Mouse (Mus musculus) hindbrain, embryonic 14.5 days (tissue): ENCODE measurements at regions not wholly inside any gene's neighbourhood (a gene's known extent, or its start where the extent isn't known, plus 50 kb on each side); places are given as distances from the start of the nearest gene placed in this dataset.

Experiments used
- ATAC-seq: fragments of 200-750 bp; cut with Nextera tagmentation; 2 replicates; pipeline ENCODE4 v1.8.0; 2017; ENCODE audit warnings: moderate number of reproducible peaks, mild to moderate bottlenecking, moderate TSS enrichment, moderate library complexity; ENCODE audit not compliant: low FRiP score
- DNase-seq: peaks from one replicate; pipeline ENCODE4 v3.0.0-alpha.2; 2015; ENCODE audit warnings: low spot score
- H3K27ac ChIP-seq: fragments of 300-500 bp; sonication (generic); 2 replicates; pipeline ENCODE4 v1.5.1; 2014; ENCODE audit warnings: mild to moderate bottlenecking, moderate library complexity
- H3K27me3 ChIP-seq: fragments of 300-500 bp; sonication (generic); 2 replicates; pipeline ENCODE4 v1.6.1; 2014; ENCODE audit warnings: mild to moderate bottlenecking, low read length, mixed read lengths; ENCODE audit not compliant: control insufficient read depth, insufficient read depth
- H3K36me3 ChIP-seq: fragments of 300-500 bp; sonication (generic); replicated peaks from 2 replicates; pipeline ENCODE4 v1.6.1; 2014; ENCODE audit not compliant: control insufficient read depth, insufficient read depth
- H3K4me1 ChIP-seq: fragments of 300-500 bp; sonication (generic); replicated peaks from 2 replicates; pipeline ENCODE4 v1.6.1; 2014; ENCODE audit warnings: antibody characterized with exemption, low read length, mixed read lengths; ENCODE audit not compliant: control insufficient read depth, insufficient read depth
- H3K4me2 ChIP-seq: fragments of 300-500 bp; sonication (generic); replicated peaks from 2 replicates; pipeline ENCODE4 v1.6.1; 2014; ENCODE audit warnings: mild to moderate bottlenecking, moderate library complexity
- H3K4me3 ChIP-seq: fragments of 300-500 bp; sonication (generic); replicated peaks from 2 replicates; pipeline ENCODE4 v1.5.1; 2014; ENCODE audit warnings: mild to moderate bottlenecking, low read length
- H3K9ac ChIP-seq: fragments of 300-500 bp; sonication (generic); 2 replicates; pipeline ENCODE4 v1.6.1; 2014
- H3K9me3 ChIP-seq: fragments of 300-500 bp; sonication (generic); 2 replicates; pipeline ENCODE4 v1.6.1; 2016; ENCODE audit warnings: low read length; ENCODE audit not compliant: control insufficient read depth
- WGBS: fragments of 180-500 bp; shearing (Covaris S2); extraction: QIAGEN DNeasy Blood & Tissue Kit; methylation state at CpG from one replicate; pipeline ENCODE4 v1.1.7; 2014; 5-methylcytosine and 5-hydroxymethylcytosine counted together

GRCm38 (mm10) chr16:92915651-92916050 lies 89.7 kb upstream of the Runx1 start:
- H3K4me3 ChIP-seq, result no peak overlapping the region
- 66% methylated on average over 6 of the region's 6 CpGs for WGBS
- no peaks in the 10 kb centered on the region for H3K36me3 ChIP-seq
- ATAC-seq (no peak), DNase-seq (no peak)
- H3K27ac ChIP-seq, result no peak overlapping the region
- H3K4me1 ChIP-seq, result no peaks in the 10 kb centered on the region
- H3K9ac ChIP-seq, result no peak overlapping the region
- H3K4me2 ChIP-seq, result no peak overlapping the region
- H3K27me3 ChIP-seq, result no peaks in the 10 kb centered on the region
- H3K9me3 ChIP-seq, result no peaks in the 10 kb centered on the region

- 89% methylated on average over 4 of the region's 4 CpGs for WGBS
- H3K9ac ChIP-seq, result no peak overlapping the region
These were observed 80.9 kb upstream of the Runx1 start for GRCm38 (mm10) chr16:92906873-92907272.

GRCm38 (mm10) chr16:92905626-92906025 lies 79.7 kb upstream of the Runx1 start:
- H3K4me1 ChIP-seq, result 0 out of 2 replicates have a peak, but pooled peaks cover 4% of the 10 kb centered on the region
- no peak overlapping the region for H3K27ac ChIP-seq
- H3K27me3 ChIP-seq, result no peaks in the 10 kb centered on the region
- no peak for DNase-seq
- WGBS, result 94% methylated on average over 6 of the region's 6 CpGs
- H3K4me3 ChIP-seq, result no peak overlapping the region
- no peak for ATAC-seq
- H3K9me3 ChIP-seq, result no peaks in the 10 kb centered on the region
- no peak overlapping the region for H3K4me2 ChIP-seq
- no peaks in the 10 kb centered on the region for H3K36me3 ChIP-seq
- no peak overlapping the region for H3K9ac ChIP-seq

More at GRCm38 (mm10) chr16:92906873-92907272, 80.9 kb upstream of the Runx1 start:
- DNase-seq, result no peak
- Histone ChIP-seq H3K36me3 (no peaks in the 10 kb centered on the region), H3K9me3 (no peaks in the 10 kb centered on the region), H3K4me2 (no peak overlapping the region), H3K27ac (no peak overlapping the region), H3K4me1 (0 out of 2 replicates have a peak, but pooled peaks cover 4% of the 10 kb centered on the region), H3K4me3 (no peak overlapping the region), H3K27me3 (no peaks in the 10 kb centered on the region)
- ATAC-seq, result no peak

- 71% methylated on average over 9 of the region's 9 CpGs for WGBS
- H3K27me3 ChIP-seq, result no peaks in the 10 kb centered on the region
- H3K4me2 ChIP-seq, result no peak overlapping the region
- 0 out of 2 replicates have a peak, but pooled peaks cover 4% of the 10 kb centered on the region for H3K4me1 ChIP-seq
- ATAC-seq, result no peak
- no peak for DNase-seq
- no peak overlapping the region for H3K4me3 ChIP-seq
- H3K9ac ChIP-seq, result no peak overlapping the region
- no peaks in the 10 kb centered on the region for H3K36me3 ChIP-seq
- H3K9me3 ChIP-seq, result no peaks in the 10 kb centered on the region
- no peak overlapping the region for H3K27ac ChIP-seq
These were observed 78.0 kb upstream of the Runx1 start for GRCm38 (mm10) chr16:92903892-92904473.

- Histone ChIP-seq H3K27ac (no peak overlapping the region), H3K27me3 (no peaks in the 10 kb centered on the region), H3K4me3 (no peak overlapping the region), H3K36me3 (no peaks in the 10 kb centered on the region), H3K9me3 (no peaks in the 10 kb centered on the region), H3K4me1 (0 out of 2 replicates have a peak, but pooled peaks cover 4% of the 10 kb centered on the region), H3K4me2 (no peak overlapping the region), H3K9ac (no peak overlapping the region)
- DNase-seq (no peak), ATAC-seq (no peak)
- 89% methylated on average over 7 of the region's 7 CpGs for WGBS
These were observed 77.5 kb upstream of the Runx1 start for GRCm38 (mm10) chr16:92903486-92903885.

GRCm38 (mm10) chr16:92899704-92900103 lies 73.8 kb upstream of the Runx1 start:
- ATAC-seq (no peak), DNase-seq (no peak)
- Histone ChIP-seq H3K4me1 (no peaks in the 10 kb centered on the region), H3K9me3 (no peaks in the 10 kb centered on the region), H3K4me2 (no peak overlapping the region), H3K36me3 (no peaks in the 10 kb centered on the region), H3K4me3 (no peak overlapping the region), H3K27me3 (no peaks in the 10 kb centered on the region), H3K27ac (no peak overlapping the region), H3K9ac (no peak overlapping the region)
- 72% methylated on average over 1 of the region's 1 CpGs for WGBS

GRCm38 (mm10) chr16:92891741-92892140 lies 65.8 kb upstream of the Runx1 start:
- Histone ChIP-seq H3K9me3 (no peaks in the 10 kb centered on the region), H3K9ac (no peak overlapping the region), H3K27me3 (no peaks in the 10 kb centered on the region), H3K4me1 (no peaks in the 10 kb centered on the region), H3K36me3 (no peaks in the 10 kb centered on the region), H3K4me3 (no peak overlapping the region), H3K27ac (no peak overlapping the region), H3K4me2 (no peak overlapping the region)
- DNase-seq, result no peak
- 80% methylated on average over 2 of the region's 2 CpGs for WGBS
- no peak for ATAC-seq

- WGBS, result 81% methylated on average over 3 of the region's 3 CpGs
- no peak overlapping the region for H3K4me3 ChIP-seq
These were observed 64.8 kb upstream of the Runx1 start for GRCm38 (mm10) chr16:92890713-92891112.

GRCm38 (mm10) chr16:92889537-92889936 lies 63.6 kb upstream of the Runx1 start:
- Histone ChIP-seq H3K36me3 (no peaks in the 10 kb centered on the region), H3K4me3 (no peak overlapping the region), H3K4me1 (no peaks in the 10 kb centered on the region), H3K9me3 (no peaks in the 10 kb centered on the region), H3K27ac (no peak overlapping the region), H3K4me2 (no peak overlapping the region), H3K27me3 (no peaks in the 10 kb centered on the region), H3K9ac (no peak overlapping the region)
- ATAC-seq (no peak), DNase-seq (no peak)
- 84% methylated on average over 10 of the region's 10 CpGs for WGBS

More at GRCm38 (mm10) chr16:92890713-92891112, 64.8 kb upstream of the Runx1 start:
- no peaks in the 10 kb centered on the region for H3K27me3 ChIP-seq
- H3K36me3 ChIP-seq, result no peaks in the 10 kb centered on the region
- no peak overlapping the region for H3K9ac ChIP-seq
- no peak overlapping the region for H3K4me2 ChIP-seq
- H3K27ac ChIP-seq, result no peak overlapping the region
- no peaks in the 10 kb centered on the region for H3K4me1 ChIP-seq
- H3K9me3 ChIP-seq, result no peaks in the 10 kb centered on the region
- DNase-seq (no peak), ATAC-seq (no peak)

- 98% methylated on average over 3 of the region's 3 CpGs for WGBS
- DNase-seq (no peak), ATAC-seq (no peak)
- H3K9ac ChIP-seq, result no peak overlapping the region
- no peaks in the 10 kb centered on the region for H3K9me3 ChIP-seq
- no peak overlapping the region for H3K4me3 ChIP-seq
- no peak overlapping the region for H3K4me2 ChIP-seq
- H3K27ac ChIP-seq, result no peak overlapping the region
- no peaks in the 10 kb centered on the region for H3K4me1 ChIP-seq
- no peaks in the 10 kb centered on the region for H3K36me3 ChIP-seq
- H3K27me3 ChIP-seq, result no peaks in the 10 kb centered on the region
These were observed 60.3 kb upstream of the Runx1 start for GRCm38 (mm10) chr16:92886226-92886625.
